Comparison of ENCODE assay signal across 9 mouse cellular contexts in the genomic region with DNA sequence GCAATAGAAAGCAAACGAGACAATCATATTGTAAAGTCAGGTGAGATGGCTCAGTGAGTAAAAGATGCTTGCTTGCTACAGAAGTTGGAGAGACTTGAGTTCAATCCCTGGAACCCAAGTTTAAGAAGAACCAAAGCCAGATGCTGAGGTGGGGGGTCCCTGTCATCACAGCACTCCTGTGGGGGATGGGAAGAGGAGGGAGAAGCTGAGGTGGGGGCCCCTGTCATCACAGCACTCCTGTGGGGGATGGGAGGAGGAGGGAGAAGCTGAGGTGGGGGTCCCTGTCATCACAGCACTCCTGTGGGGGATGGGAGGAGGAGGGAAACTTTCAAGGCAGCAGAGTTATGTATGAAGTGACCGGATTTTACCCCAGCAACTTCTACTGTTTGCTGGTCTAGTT. TPM values are rescaled to one million over a fixed set of nuclear protein-coding genes. Genes with fewer than 3 reads are reported as not detected.
DNase-seq lines count a peak whose midpoint lies in the region; ATAC-seq lines count a peak whose summit lies in the region.
"Had no signal": no experiment of that assay in that cellular context is flagged by ENCODE, and none has a peak within 500 bp of the region (broad histone marks: within the 10 kb centered on the region; RNA-seq: fewer than 3 reads in every experiment).

No protein-coding gene starts in this region.

- no peak for ATAC-seq in heart, embryonic 12.5 days (ENCODE audit: insufficient number of reproducible peaks, low FRiP score)
- no peak for ATAC-seq in lung, embryonic 16.5 days (ENCODE audit: low read depth)
- no peak for ATAC-seq in hindbrain, embryonic 14.5 days (ENCODE audit: low FRiP score)
- ATAC-seq in liver, embryonic 11.5 days (replicated peaks; ENCODE audit: low FRiP score) = no peak
- ATAC-seq: activated CD4-positive, CD25-positive, alpha-beta regulatory T cell, adult 4 months had no signal

- peak overlapping the region; percentile 44 for H3K4me3 ChIP-seq in heart, embryonic 12.5 days
- H3K4me3 ChIP-seq in lung, embryonic 16.5 days (ENCODE audit: low read length) = no peak overlapping the region
- peak overlapping the region; percentile 31; the same call in 1 of the 2 replicates for H3K4me3 ChIP-seq in hindbrain, embryonic 14.5 days (replicated peaks; ENCODE audit: low read length)
- H3K4me3 ChIP-seq in liver, embryonic 11.5 days (ENCODE audit: low read depth, low read length) = no peak overlapping the region

- WGBS in heart, embryonic 12.5 days = 35% methylated on average over 2 of the region's 2 CpGs
- 35% methylated on average over 2 of the region's 2 CpGs for WGBS in lung, embryonic 16.5 days
- 63% methylated on average over 2 of the region's 2 CpGs for WGBS in hindbrain, embryonic 14.5 days
- 37% methylated on average over 2 of the region's 2 CpGs for WGBS in liver, embryonic 11.5 days

- no peak overlapping the region for H3K27ac ChIP-seq in heart, embryonic 12.5 days (ENCODE audit: poor library complexity, severe bottlenecking)
- no peak overlapping the region for H3K27ac ChIP-seq in lung, embryonic 16.5 days (ENCODE audit: low read length)
- H3K27ac ChIP-seq in hindbrain, embryonic 14.5 days = peak overlapping the region; percentile 92
- no peak overlapping the region for H3K27ac ChIP-seq in liver, embryonic 11.5 days (ENCODE audit: low read depth, low read length)

- H3K4me2 ChIP-seq in heart, embryonic 12.5 days = peak overlapping the region; percentile 71
- H3K4me2 ChIP-seq in lung, embryonic 16.5 days (ENCODE audit: low read depth, low read length) = no peak overlapping the region
- H3K4me2 ChIP-seq in hindbrain, embryonic 14.5 days (replicated peaks) = peak overlapping the region; percentile 71
- no peak overlapping the region for H3K4me2 ChIP-seq in liver, embryonic 11.5 days

- intact Hi-C loops in heart, postnatal 25 days (cut with DNase I) = no loop called here

- no peaks in the 10 kb centered on the region for H3K27me3 ChIP-seq in heart, embryonic 12.5 days (replicated peaks)
- no peaks in the 10 kb centered on the region for H3K27me3 ChIP-seq in lung, embryonic 16.5 days (ENCODE audit: control insufficient read depth, insufficient read depth, low read depth, low read length)
- no peaks in the 10 kb centered on the region for H3K27me3 ChIP-seq in hindbrain, embryonic 14.5 days (ENCODE audit: control insufficient read depth, insufficient read depth, low read length)
- H3K27me3 ChIP-seq in liver, embryonic 11.5 days (replicated peaks; ENCODE audit: control insufficient read depth, insufficient read depth, low read length) = peaks cover 2% of the 10 kb centered on the region; the same call in 1 of the 2 replicates

- DNase-seq in heart, postnatal 25 days (ENCODE audit: low spot score) = no peak
- DNase-seq in lung, postnatal 14 days = no peak
- no peak for DNase-seq in hindbrain, embryonic 14.5 days (ENCODE audit: low spot score)
- DNase-seq in liver, embryonic 11.5 days (ENCODE audit: low spot score) = no peak
- DNase-seq in urinary bladder, adult 2 months (ENCODE audit: low spot score) = no peak
- DNase-seq: lung, postnatal 10 days had no signal

- H3K36me3 ChIP-seq in heart, embryonic 12.5 days = no peaks in the 10 kb centered on the region
- no peaks in the 10 kb centered on the region for H3K36me3 ChIP-seq in lung, embryonic 16.5 days (ENCODE audit: control insufficient read depth, insufficient read depth, low read length)
- H3K36me3 ChIP-seq in hindbrain, embryonic 14.5 days (replicated peaks; ENCODE audit: control insufficient read depth, insufficient read depth) = no peaks in the 10 kb centered on the region
- no peaks in the 10 kb centered on the region for H3K36me3 ChIP-seq in liver, embryonic 11.5 days (ENCODE audit: control insufficient read depth, insufficient read depth, low read length)

- H3K4me1 ChIP-seq in heart, embryonic 12.5 days (replicated peaks) = peaks cover 15% of the 10 kb centered on the region
- H3K4me1 ChIP-seq in lung, embryonic 16.5 days (replicated peaks; ENCODE audit: control insufficient read depth, insufficient read depth, low read length) = no peaks in the 10 kb centered on the region; the same call in 1 of the 2 replicates
- peaks cover 7% of the 10 kb centered on the region; the same call in 1 of the 2 replicates for H3K4me1 ChIP-seq in hindbrain, embryonic 14.5 days (replicated peaks; ENCODE audit: control insufficient read depth, insufficient read depth, low read length)
- H3K4me1 ChIP-seq in liver, embryonic 11.5 days (replicated peaks; ENCODE audit: control insufficient read depth, insufficient read depth, low read length) = no peaks in the 10 kb centered on the region; the same call in 1 of the 2 replicates

- H3K9me3 ChIP-seq in heart, embryonic 12.5 days (replicated peaks) = no peaks in the 10 kb centered on the region
- no peaks in the 10 kb centered on the region for H3K9me3 ChIP-seq in lung, embryonic 16.5 days (ENCODE audit: control insufficient read depth, low read length)
- H3K9me3 ChIP-seq in hindbrain, embryonic 14.5 days (ENCODE audit: control insufficient read depth, low read length) = no peaks in the 10 kb centered on the region
- H3K9me3 ChIP-seq in liver, embryonic 11.5 days (ENCODE audit: control insufficient read depth, low read length) = no peaks in the 10 kb centered on the region

- H3K9ac ChIP-seq in heart, embryonic 12.5 days = no peak overlapping the region
- peak overlapping the region; percentile 9; the same call in 1 of the 2 replicates for H3K9ac ChIP-seq in lung, embryonic 16.5 days (ENCODE audit: low read length)
- peak overlapping the region; percentile 74; the same call in 1 of the 2 replicates for H3K9ac ChIP-seq in hindbrain, embryonic 14.5 days
- H3K9ac ChIP-seq in liver, embryonic 11.5 days (ENCODE audit: low read depth, low read length) = no peak overlapping the region

RNA-seq across cellular contexts. Expression of gene Dync1li1, which starts 15.0 kb away (rescaled TPM):
- polyA plus RNA-seq in heart, embryonic 12.5 days (2016; fragmentation: Nextera tagmentation; extraction: Ambion mirVana) = 78.3 and 81.8 TPM in 2 replicates
- 10 to 100 TPM; 72.6 to 75.8 TPM for total RNA-seq in heart, postnatal 25 days (2021)
- 53.0 and 59.0 TPM in 2 replicates for polyA plus RNA-seq in lung, embryonic 16.5 days (2015; fragmentation: Nextera tagmentation; extraction: Ambion mirVana)
- 87.6 and 107 TPM in 2 replicates for polyA plus RNA-seq in hindbrain, embryonic 14.5 days (2014; fragmentation: Nextera tagmentation; extraction: Ambion mirVana)
- 47.3 and 51.8 TPM in 2 replicates for polyA plus RNA-seq in liver, embryonic 11.5 days (2014; fragmentation: Nextera tagmentation; extraction: Ambion mirVana)
- 24.9 and 27.6 TPM in 2 replicates for polyA plus RNA-seq in urinary bladder, adult 2 months (2012; rRNA removed)

RNA-seq across cellular contexts. Expression of gene Cnot10, which starts 33.6 kb away (rescaled TPM):
- polyA plus RNA-seq in heart, embryonic 12.5 days (2016; fragmentation: Nextera tagmentation; extraction: Ambion mirVana) = 39.4 and 40.8 TPM in 2 replicates
- total RNA-seq in heart, postnatal 25 days (2021) = 10 to 100 TPM; 19.7 to 21.8 TPM
- polyA plus RNA-seq in lung, embryonic 16.5 days (2015; fragmentation: Nextera tagmentation; extraction: Ambion mirVana) = 64.4 and 64.7 TPM in 2 replicates
- 51.2 and 57.3 TPM in 2 replicates for polyA plus RNA-seq in hindbrain, embryonic 14.5 days (2014; fragmentation: Nextera tagmentation; extraction: Ambion mirVana)
- polyA plus RNA-seq in liver, embryonic 11.5 days (2014; fragmentation: Nextera tagmentation; extraction: Ambion mirVana) = 52.8 and 57.7 TPM in 2 replicates
- 42.0 and 45.8 TPM in 2 replicates for polyA plus RNA-seq in urinary bladder, adult 2 months (2012; rRNA removed)

RNA-seq across cellular contexts. Expression of gene Cmtm6, which starts 57.3 kb away (rescaled TPM):
- polyA plus RNA-seq in heart, embryonic 12.5 days (2016; fragmentation: Nextera tagmentation; extraction: Ambion mirVana) = 42.2 and 43.9 TPM in 2 replicates
- 10 to 100 TPM; 23.4 to 27.2 TPM for total RNA-seq in heart, postnatal 25 days (2021)
- polyA plus RNA-seq in lung, embryonic 16.5 days (2015; fragmentation: Nextera tagmentation; extraction: Ambion mirVana) = 67.0 and 67.8 TPM in 2 replicates
- 21.2 and 21.8 TPM in 2 replicates for polyA plus RNA-seq in hindbrain, embryonic 14.5 days (2014; fragmentation: Nextera tagmentation; extraction: Ambion mirVana)
- 36.6 and 40.6 TPM in 2 replicates for polyA plus RNA-seq in liver, embryonic 11.5 days (2014; fragmentation: Nextera tagmentation; extraction: Ambion mirVana)
- polyA plus RNA-seq in urinary bladder, adult 2 months (2012; rRNA removed) = 40.3 and 41.4 TPM in 2 replicates

Comparison
In these comparisons a context has a peak if more than half of its experiments do, and no peak if none do; other contexts are left out.
1. H3K4me2 ChIP-seq: peak in heart, embryonic 12.5 days (single experiment) and hindbrain, embryonic 14.5 days (single experiment); none in lung, embryonic 16.5 days (single experiment) and liver, embryonic 11.5 days (single experiment).
2. H3K4me3 ChIP-seq: peak in heart, embryonic 12.5 days (single experiment) and hindbrain, embryonic 14.5 days (single experiment); none in lung, embryonic 16.5 days (single experiment) and liver, embryonic 11.5 days (single experiment).
3. H3K9ac ChIP-seq: peak in lung, embryonic 16.5 days (single experiment) and hindbrain, embryonic 14.5 days (single experiment); none in heart, embryonic 12.5 days (single experiment) and liver, embryonic 11.5 days (single experiment).